Mouse (Mus musculus) ES-Bruce4 (cell line): ENCODE data around the gene Dppa5a.

ENCODE experiments used
- CTCF ChIP-seq: IDR thresholded peaks from one replicate; pipeline ENCODE4 v1.8.1; 2011; ENCODE audit warnings: low read depth, low read length
- POLR2A ChIP-seq: IDR thresholded peaks from one replicate; pipeline ENCODE4 v1.8.1; 2011; ENCODE audit warnings: low read length; ENCODE audit not compliant: insufficient read depth

GRCm38 (mm10) chr9:78375486-78375885 is 7.5 kb upstream of the Dppa5a start:
- TF ChIP-seq CTCF (no peak), POLR2A (no peak)
